19 mouse cellular contexts compared by ENCODE assay signal in the genomic region with DNA sequence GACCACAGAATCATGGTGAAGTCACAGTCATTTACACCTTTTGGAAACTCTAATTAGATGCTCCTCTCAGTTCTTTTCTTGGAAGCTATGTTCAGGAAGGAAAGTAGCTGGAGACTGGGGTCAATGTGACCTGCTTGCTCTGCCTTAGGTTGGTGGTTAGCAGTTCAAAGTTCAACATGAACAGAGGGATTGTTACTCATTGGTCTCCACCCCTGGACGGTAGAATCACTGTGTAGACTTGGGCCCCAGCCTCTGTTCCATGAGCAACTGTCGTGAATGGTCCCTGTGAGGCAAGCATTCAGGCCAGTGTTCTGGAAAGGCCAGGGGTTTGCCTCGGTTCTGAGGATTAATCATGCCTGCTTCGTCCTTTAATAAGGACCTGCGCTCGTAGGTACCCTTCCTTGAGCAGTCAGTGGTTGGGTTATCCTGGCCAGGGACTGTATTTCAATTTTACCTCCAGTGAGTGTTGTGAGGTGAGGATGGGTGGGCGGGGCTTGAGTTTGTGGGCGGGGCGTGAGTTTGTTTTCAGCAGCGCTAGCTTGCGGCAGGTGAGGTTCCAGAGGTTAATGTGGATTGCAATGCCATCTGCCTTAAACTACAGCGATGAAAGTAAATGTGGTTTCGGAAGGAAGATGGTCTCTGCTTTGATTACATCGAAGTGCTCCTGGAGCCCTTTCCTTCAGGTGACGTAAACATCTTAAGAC.
A peak's percentile ranks its signal among the peaks of the same experiment; 100 is the strongest.
DNase-seq lines count a peak whose midpoint lies in the region; ATAC-seq lines count a peak whose summit lies in the region.
"Had no signal": no experiment of that assay in that cellular context is flagged by ENCODE, and none has a peak within 500 bp of the region (broad histone marks: within the 10 kb centered on the region; RNA-seq: fewer than 3 reads in every experiment).

No protein-coding gene starts in this region.

- peaks cover 30% of the 10 kb centered on the region for H3K4me1 ChIP-seq in hindbrain, embryonic 15.5 days (replicated peaks)
- peaks cover 42% of the 10 kb centered on the region for H3K4me1 ChIP-seq in hindbrain, embryonic 13.5 days (replicated peaks)
- H3K4me1 ChIP-seq: embryonic facial prominence, embryonic 12.5 days; heart, embryonic 12.5 days had no signal

- H3K36me3 ChIP-seq in hindbrain, embryonic 15.5 days: no peaks in the 10 kb centered on the region
- H3K36me3 ChIP-seq in hindbrain, embryonic 13.5 days: no peaks in the 10 kb centered on the region
- H3K36me3 ChIP-seq: embryonic facial prominence, embryonic 12.5 days; heart, embryonic 12.5 days; hindbrain, embryonic 12.5 days; limb, embryonic 15.5 days had no signal

- H3K27ac ChIP-seq in hindbrain, embryonic 15.5 days (replicated peaks): no peak overlapping the region
- H3K27ac ChIP-seq in hindbrain, embryonic 13.5 days: no peak overlapping the region
- H3K27ac ChIP-seq: embryonic facial prominence, embryonic 12.5 days; hindbrain, embryonic 12.5 days; layer of hippocampus, adult 2 months; limb, embryonic 15.5 days; stomach, postnatal 0 days had no signal

- H3K4me3 ChIP-seq in hindbrain, embryonic 15.5 days: no peak overlapping the region
- H3K4me3 ChIP-seq in hindbrain, embryonic 13.5 days: no peak overlapping the region
- H3K4me3 ChIP-seq: embryonic facial prominence, embryonic 12.5 days; heart, embryonic 12.5 days; hindbrain, embryonic 12.5 days; layer of hippocampus, adult 2 months; limb, embryonic 15.5 days had no signal

- DNase-seq in thymus, postnatal 4 days: peak; percentile 6
- no peak for DNase-seq in thymus, postnatal 10 days (ENCODE audit: low spot score in 2 of 2)
- peak; percentile 6 for DNase-seq in kidney, postnatal 14 days
- peak; percentile 74 for DNase-seq in yolk sac, embryonic 10.5 days (ENCODE audit: low spot score)
- no peak for DNase-seq in spleen, adult 12 weeks (ENCODE audit: low spot score)
- DNase-seq in embryo, embryonic 9.5 days (ENCODE audit: extremely low spot score): no peak
- DNase-seq: adrenal gland, postnatal 14 days; cerebellum, postnatal 10 days; gastrocnemius, postnatal 14 days; lung, postnatal 4 days; spleen, adult 18-20 months had no signal

- H3K4me2 ChIP-seq in hindbrain, embryonic 15.5 days: 0 out of 2 replicates have a peak overlapping the region, but pooled peaks have one; percentile 3
- H3K4me2 ChIP-seq in hindbrain, embryonic 13.5 days: no peak overlapping the region
- H3K4me2 ChIP-seq: embryonic facial prominence, embryonic 12.5 days; heart, embryonic 12.5 days; hindbrain, embryonic 12.5 days; limb, embryonic 15.5 days had no signal

- H3K9me3 ChIP-seq in hindbrain, embryonic 15.5 days: no peaks in the 10 kb centered on the region
- no peaks in the 10 kb centered on the region for H3K9me3 ChIP-seq in hindbrain, embryonic 13.5 days
- H3K9me3 ChIP-seq: embryonic facial prominence, embryonic 12.5 days; heart, embryonic 12.5 days; hindbrain, embryonic 12.5 days; limb, embryonic 15.5 days had no signal

- H3K9ac ChIP-seq in hindbrain, embryonic 15.5 days: no peak overlapping the region
- H3K9ac ChIP-seq in hindbrain, embryonic 13.5 days: no peak overlapping the region
- H3K9ac ChIP-seq: embryonic facial prominence, embryonic 12.5 days; heart, embryonic 12.5 days; hindbrain, embryonic 12.5 days; limb, embryonic 15.5 days had no signal

- no peak for ATAC-seq in hindbrain, embryonic 15.5 days (ENCODE audit: low FRiP score, low read depth)
- no peak; the same call in 1 of the 2 replicates for ATAC-seq in hindbrain, embryonic 13.5 days (ENCODE audit: low FRiP score)

- 43% methylated on average over 15 of the region's 15 CpGs for WGBS in hindbrain, embryonic 15.5 days
- WGBS in hindbrain, embryonic 13.5 days: 43% methylated on average over 15 of the region's 15 CpGs

- H3K27me3 ChIP-seq in hindbrain, embryonic 15.5 days: no peaks in the 10 kb centered on the region
- H3K27me3 ChIP-seq in hindbrain, embryonic 13.5 days: peaks cover 4% of the 10 kb centered on the region; the same call in 1 of the 2 replicates
- H3K27me3 ChIP-seq: embryonic facial prominence, embryonic 12.5 days; heart, embryonic 12.5 days; limb, embryonic 15.5 days had no signal

Comparison
In these comparisons a context has a peak if more than half of its experiments do, and no peak if none do; other contexts are left out.
1. DNase-seq: peak in thymus, postnatal 4 days (single experiment), kidney, postnatal 14 days (single experiment) and yolk sac, embryonic 10.5 days (single experiment); none in thymus, postnatal 10 days (0 of 2), spleen, adult 12 weeks (single experiment) and embryo, embryonic 9.5 days (single experiment).